Mouse (Mus musculus) hindbrain, embryonic 16.5 days (tissue): ENCODE data around the gene Rnh1. TPM values are rescaled to one million over a fixed set of nuclear protein-coding genes. Genes with fewer than 3 reads are reported as not detected.

Experiments used
- microRNA counts: library from miRNA; unstranded; fragments of <30 nt; microRNA quantifications from one replicate; lab custom pipeline; 2016
- microRNA-seq: library from miRNA; unstranded; fragments of <30 nt; microRNA quantifications from one replicate; pipeline ENCODE4, GENCODE M21; 2017
- polyA plus RNA-seq: library from polyadenylated mRNA; unstranded; fragments of >200 nt; fragmentation: Nextera tagmentation; extraction: Ambion mirVana; gene quantifications from 2 replicates; pipeline ENCODE4 v1.2.1, GENCODE M21; 2015

Gene Rnh1
- polyA plus RNA-seq, 1 experiment from 2014 or later, result 54.1 TPM

MicroRNAs encoded within 50 kb of the gene (microRNA counts, 519-probe panel; counts per million panel counts)
- microRNA mmu-miR-210 (lab: Ali Mortazavi, UCI), result 2,591 counts per million, percentile 68 among the panel's probes with 10 or more counts

Small RNAs within 50 kb of the gene (microRNA-seq; reads per million reads assigned to microRNA genes)
- gene Mir210, result 334 reads per million, percentile 64 among the genes with 10 or more reads in this experiment

Other genes with a start within 250 kb of the Rnh1 start
- gene Pgghg, start 231.5 kb downstream of the Rnh1 start, polyA plus RNA-seq, result 8.3 and 10.4 TPM in 2 replicates
- 0.49 and 1.7 TPM in 2 replicates for gene Ifitm5, start 222.6 kb downstream of the Rnh1 start, polyA plus RNA-seq
- not detected in 2 replicates for gene Gm45717, start 216.9 kb downstream of the Rnh1 start, polyA plus RNA-seq
- gene Ifitm2, start 216.9 kb downstream of the Rnh1 start, polyA plus RNA-seq, result 182 and 202 TPM in 2 replicates
- gene Ifitm1, start 205.6 kb downstream of the Rnh1 start, polyA plus RNA-seq, result 15.2 and 19.4 TPM in 2 replicates
- 41.2 and 43.1 TPM in 2 replicates for gene Ifitm3, start 162.1 kb downstream of the Rnh1 start, polyA plus RNA-seq
- gene Ifitm6, start 154.9 kb downstream of the Rnh1 start, polyA plus RNA-seq, result 0.83 and 1.3 TPM in 2 replicates
- gene Gm17387, start 143.7 kb downstream of the Rnh1 start, polyA plus RNA-seq, result not detected in 2 replicates
- 53.3 and 55.0 TPM in 2 replicates for gene B4galnt4, start 111.8 kb downstream of the Rnh1 start, polyA plus RNA-seq
- gene Pkp3, start 94.6 kb downstream of the Rnh1 start, polyA plus RNA-seq, result 0.31 and 0.32 TPM in 2 replicates
- 3.2 and 3.3 TPM in 2 replicates for gene Sigirr, start 72.3 kb downstream of the Rnh1 start, polyA plus RNA-seq
- 0.49 and 0.80 TPM in 2 replicates for gene Ano9, start 55.1 kb downstream of the Rnh1 start, polyA plus RNA-seq
- gene Ptdss2, start 50.5 kb downstream of the Rnh1 start, polyA plus RNA-seq, result 82.8 and 95.8 TPM in 2 replicates
- gene Hras, start 21.1 kb upstream of the Rnh1 start, polyA plus RNA-seq, result 93.2 and 132 TPM in 2 replicates
- gene Lrrc56, start 21.3 kb upstream of the Rnh1 start, polyA plus RNA-seq, result 10.1 and 10.4 TPM in 2 replicates
- gene Lmntd2, start 41.2 kb upstream of the Rnh1 start, polyA plus RNA-seq, result 0.35 and 0.89 TPM in 2 replicates
- 22.8 and 25.9 TPM in 2 replicates for gene Rassf7, start 43.0 kb upstream of the Rnh1 start, polyA plus RNA-seq
- 57.1 and 67.4 TPM in 2 replicates for gene Phrf1, start 55.9 kb upstream of the Rnh1 start, polyA plus RNA-seq
- 1.8 and 2.0 TPM in 2 replicates for gene Irf7, start 93.6 kb upstream of the Rnh1 start, polyA plus RNA-seq
- 0.29 TPM in 1 of 2 replicates, not detected in the other for gene Cdhr5, start 103.9 kb upstream of the Rnh1 start, polyA plus RNA-seq
- 3.5 and 6.1 TPM in 2 replicates for gene Sct, start 106.3 kb upstream of the Rnh1 start, polyA plus RNA-seq
- 0.64 and 1.00 TPM in 2 replicates for gene Drd4, start 119.1 kb upstream of the Rnh1 start, polyA plus RNA-seq
- gene Deaf1, start 154.8 kb upstream of the Rnh1 start, polyA plus RNA-seq, result 202 and 206 TPM in 2 replicates
- 48.2 and 52.2 TPM in 2 replicates for gene Tmem80, start 154.9 kb upstream of the Rnh1 start, polyA plus RNA-seq
- 2.5 and 3.1 TPM in 2 replicates for gene Eps8l2, start 166.0 kb upstream of the Rnh1 start, polyA plus RNA-seq
- gene Taldo1, start 219.3 kb upstream of the Rnh1 start, polyA plus RNA-seq, result 276 and 284 TPM in 2 replicates
- 51.8 and 55.2 TPM in 2 replicates for gene Gatd1, start 241.3 kb upstream of the Rnh1 start, polyA plus RNA-seq